Mouse (Mus musculus) limb, embryonic 15.5 days (tissue): ENCODE measurements around the gene Tbxas1. TPM values are rescaled to one million over a fixed set of nuclear protein-coding genes. Genes with fewer than 3 reads are reported as not detected.

ENCODE experiments used
- ATAC-seq: fragments of 200-750 bp; cut with Nextera tagmentation; 2 replicates; pipeline ENCODE4 v1.8.0; 2017; ENCODE audit warnings: low read depth, moderate TSS enrichment; ENCODE audit not compliant: insufficient number of reproducible peaks, low FRiP score, low TSS enrichment
- H3K27ac ChIP-seq: fragments of 300-500 bp; sonication (generic); 2 replicates; pipeline ENCODE4 v1.5.1; 2015; ENCODE audit warnings: moderate library complexity, mild to moderate bottlenecking, inconsistent platforms
- H3K27me3 ChIP-seq: fragments of 300-500 bp; sonication (generic); 2 replicates; pipeline ENCODE4 v1.6.1; 2015; ENCODE audit warnings: inconsistent platforms
- H3K36me3 ChIP-seq: fragments of 300-500 bp; sonication (generic); 2 replicates; pipeline ENCODE4 v1.6.1; 2015; ENCODE audit warnings: inconsistent platforms
- H3K4me1 ChIP-seq: fragments of 300-500 bp; sonication (generic); 2 replicates; pipeline ENCODE4 v1.6.1; 2015; ENCODE audit warnings: inconsistent platforms
- H3K4me2 ChIP-seq: fragments of 300-500 bp; sonication (generic); 2 replicates; pipeline ENCODE4 v1.6.1; 2015; ENCODE audit warnings: mild to moderate bottlenecking, inconsistent platforms
- H3K4me3 ChIP-seq: fragments of 300-500 bp; sonication (generic); 2 replicates; pipeline ENCODE4 v1.5.1; 2015; ENCODE audit warnings: mild to moderate bottlenecking, inconsistent platforms
- H3K9ac ChIP-seq: fragments of 300-500 bp; sonication (generic); 2 replicates; pipeline ENCODE4 v1.6.1; 2015; ENCODE audit warnings: inconsistent platforms
- H3K9me3 ChIP-seq: fragments of 300-500 bp; sonication (generic); 2 replicates; pipeline ENCODE4 v1.6.1; 2016; ENCODE audit warnings: inconsistent platforms
- WGBS: fragments of 180-500 bp; shearing (Covaris S2); methylation state at CpG from one replicate; pipeline ENCODE4 v1.1.7; 2015; 5-methylcytosine and 5-hydroxymethylcytosine counted together
- polyA plus RNA-seq: library from polyadenylated mRNA; unstranded; fragments of >200 nt; fragmentation: Nextera tagmentation; extraction: Ambion mirVana; gene quantifications from 2 replicates; pipeline ENCODE4 v1.2.1, GENCODE M21; 2015

Tbxas1 gene
- polyA plus RNA-seq, 1 experiment from 2014 or later = 3.2 TPM

GRCm38 (mm10) chr6:39013034-39013832 is 138.0 kb downstream of the Tbxas1 start:
- peaks cover 3% of the 10 kb centered on the region; the same call in 1 of the 2 replicates for H3K4me1 ChIP-seq
- H3K4me3 ChIP-seq = no peak overlapping the region
- H3K9ac ChIP-seq = no peak overlapping the region
- no peaks in the 10 kb centered on the region for H3K36me3 ChIP-seq
- 81% methylated on average over 10 of the region's 10 CpGs for WGBS
- H3K27me3 ChIP-seq = no peaks in the 10 kb centered on the region
- no peak for ATAC-seq
- no peak overlapping the region for H3K27ac ChIP-seq
- H3K9me3 ChIP-seq = no peaks in the 10 kb centered on the region
- H3K4me2 ChIP-seq = no peak overlapping the region

- no peak for ATAC-seq
- no peaks in the 10 kb centered on the region for H3K9me3 ChIP-seq
- H3K4me1 ChIP-seq = peaks cover 3% of the 10 kb centered on the region; the same call in 1 of the 2 replicates
- H3K9ac ChIP-seq = no peak overlapping the region
- H3K4me2 ChIP-seq = no peak overlapping the region
- H3K27me3 ChIP-seq = no peaks in the 10 kb centered on the region
- no peak overlapping the region for H3K4me3 ChIP-seq
- no peak overlapping the region for H3K27ac ChIP-seq
- WGBS = 76% methylated on average over 11 of the region's 11 CpGs
- no peaks in the 10 kb centered on the region for H3K36me3 ChIP-seq
These were observed 142.7 kb downstream of the Tbxas1 start for GRCm38 (mm10) chr6:39017942-39018341.

GRCm38 (mm10) chr6:39018805-39019204 is 143.6 kb downstream of the Tbxas1 start:
- 67% methylated on average over 7 of the region's 7 CpGs for WGBS
- ATAC-seq = no peak

GRCm38 (mm10) chr6:39019219-39019618 is 144.0 kb downstream of the Tbxas1 start:
- Histone ChIP-seq H3K4me3 (no peak overlapping the region), H3K9me3 (no peaks in the 10 kb centered on the region), H3K9ac (no peak overlapping the region), H3K36me3 (no peaks in the 10 kb centered on the region), H3K4me1 (peaks cover 3% of the 10 kb centered on the region; the same call in 1 of the 2 replicates), H3K4me2 (no peak overlapping the region), H3K27ac (no peak overlapping the region), H3K27me3 (no peaks in the 10 kb centered on the region)
- no peak for ATAC-seq
- WGBS = 83% methylated on average over 5 of the region's 5 CpGs

More at GRCm38 (mm10) chr6:39018805-39019204, 143.6 kb downstream of the Tbxas1 start:
- Histone ChIP-seq H3K27me3 (no peaks in the 10 kb centered on the region), H3K9me3 (no peaks in the 10 kb centered on the region), H3K4me3 (no peak overlapping the region), H3K4me2 (no peak overlapping the region), H3K4me1 (peaks cover 3% of the 10 kb centered on the region; the same call in 1 of the 2 replicates), H3K27ac (no peak overlapping the region), H3K9ac (no peak overlapping the region), H3K36me3 (no peaks in the 10 kb centered on the region)

- H3K27me3 ChIP-seq = no peaks in the 10 kb centered on the region
- no peak overlapping the region for H3K27ac ChIP-seq
- no peaks in the 10 kb centered on the region for H3K9me3 ChIP-seq
- H3K9ac ChIP-seq = no peak overlapping the region
- 84% methylated on average over 1 of the region's 1 CpGs for WGBS
- H3K4me1 ChIP-seq = peaks cover 5% of the 10 kb centered on the region; the same call in 1 of the 2 replicates
- no peaks in the 10 kb centered on the region for H3K36me3 ChIP-seq
- no peak overlapping the region for H3K4me2 ChIP-seq
- no peak for ATAC-seq
- H3K4me3 ChIP-seq = no peak overlapping the region
These were observed 146.7 kb downstream of the Tbxas1 start for GRCm38 (mm10) chr6:39021909-39022308.

- 0 out of 2 replicates have a peak, but pooled peaks cover 2% of the 10 kb centered on the region for H3K4me1 ChIP-seq
- no peaks in the 10 kb centered on the region for H3K27me3 ChIP-seq
- 63% methylated on average over 7 of the region's 7 CpGs for WGBS
- ATAC-seq = no peak
- no peak overlapping the region for H3K4me2 ChIP-seq
- no peaks in the 10 kb centered on the region for H3K9me3 ChIP-seq
- H3K36me3 ChIP-seq = no peaks in the 10 kb centered on the region
- H3K27ac ChIP-seq = no peak overlapping the region
- no peak overlapping the region for H3K4me3 ChIP-seq
- no peak overlapping the region for H3K9ac ChIP-seq
These were observed 147.4 kb downstream of the Tbxas1 start for GRCm38 (mm10) chr6:39022461-39023181.

- Histone ChIP-seq H3K27me3 (no peaks in the 10 kb centered on the region), H3K4me1 (0 out of 2 replicates have a peak, but pooled peaks cover 2% of the 10 kb centered on the region), H3K36me3 (no peaks in the 10 kb centered on the region), H3K9ac (no peak overlapping the region), H3K9me3 (no peaks in the 10 kb centered on the region), H3K27ac (no peak overlapping the region), H3K4me2 (no peak overlapping the region), H3K4me3 (no peak overlapping the region)
- ATAC-seq = no peak
- 28% methylated on average over 4 of the region's 4 CpGs for WGBS
These were observed 149.4 kb downstream of the Tbxas1 start for GRCm38 (mm10) chr6:39024631-39025030.

- Histone ChIP-seq H3K27me3 (no peaks in the 10 kb centered on the region), H3K4me1 (0 out of 2 replicates have a peak, but pooled peaks cover 2% of the 10 kb centered on the region), H3K9me3 (no peaks in the 10 kb centered on the region), H3K4me2 (no peak overlapping the region), H3K9ac (no peak overlapping the region), H3K4me3 (no peak overlapping the region), H3K27ac (no peak overlapping the region), H3K36me3 (no peaks in the 10 kb centered on the region)
- ATAC-seq = no peak
- 68% methylated on average over 7 of the region's 7 CpGs for WGBS
These were observed 149.8 kb downstream of the Tbxas1 start for GRCm38 (mm10) chr6:39025038-39025437.

GRCm38 (mm10) chr6:39030714-39031113 is 155.5 kb downstream of the Tbxas1 start:
- Histone ChIP-seq H3K4me3 (no peak overlapping the region), H3K36me3 (no peaks in the 10 kb centered on the region), H3K4me1 (no peaks in the 10 kb centered on the region), H3K27ac (no peak overlapping the region), H3K9ac (no peak overlapping the region), H3K27me3 (no peaks in the 10 kb centered on the region), H3K9me3 (no peaks in the 10 kb centered on the region), H3K4me2 (no peak overlapping the region)
- no peak for ATAC-seq
- WGBS = 62% methylated on average over 4 of the region's 4 CpGs

- Histone ChIP-seq H3K36me3 (no peaks in the 10 kb centered on the region), H3K9ac (no peak overlapping the region), H3K9me3 (no peaks in the 10 kb centered on the region), H3K4me3 (no peak overlapping the region), H3K27ac (no peak overlapping the region), H3K4me1 (no peaks in the 10 kb centered on the region), H3K27me3 (no peaks in the 10 kb centered on the region), H3K4me2 (no peak overlapping the region)
- ATAC-seq = no peak
- WGBS = 75% methylated on average over 7 of the region's 7 CpGs
These were observed 158.5 kb downstream of the Tbxas1 start for GRCm38 (mm10) chr6:39033676-39034075.

GRCm38 (mm10) chr6:39035039-39035438 is 159.8 kb downstream of the Tbxas1 start:
- Histone ChIP-seq H3K9ac (no peak overlapping the region), H3K27me3 (no peaks in the 10 kb centered on the region), H3K9me3 (no peaks in the 10 kb centered on the region), H3K4me1 (peaks cover 7% of the 10 kb centered on the region; the same call in 1 of the 2 replicates), H3K36me3 (no peaks in the 10 kb centered on the region), H3K27ac (no peak overlapping the region), H3K4me3 (no peak overlapping the region), H3K4me2 (no peak overlapping the region)
- WGBS = 87% methylated on average over 6 of the region's 6 CpGs
- ATAC-seq = no peak

- peaks cover 7% of the 10 kb centered on the region; the same call in 1 of the 2 replicates for H3K4me1 ChIP-seq
- no peak overlapping the region for H3K27ac ChIP-seq
- H3K4me3 ChIP-seq = no peak overlapping the region
- no peak for ATAC-seq
- H3K27me3 ChIP-seq = no peaks in the 10 kb centered on the region
- no peak overlapping the region for H3K4me2 ChIP-seq
- WGBS = 70% methylated on average over 4 of the region's 4 CpGs
- H3K9me3 ChIP-seq = no peaks in the 10 kb centered on the region
- H3K36me3 ChIP-seq = no peaks in the 10 kb centered on the region
- H3K9ac ChIP-seq = no peak overlapping the region
These were observed 161.0 kb downstream of the Tbxas1 start for GRCm38 (mm10) chr6:39036204-39036603.
